Mouse (Mus musculus): ENCODE data around the gene Tldc1. TPM values are rescaled to one million over a fixed set of nuclear protein-coding genes. Genes with fewer than 3 reads are reported as not detected.

The Tldc1 gene
- polyA plus RNA-seq, 1 experiment from 2014 or later, result 9.5 TPM

DNA sequence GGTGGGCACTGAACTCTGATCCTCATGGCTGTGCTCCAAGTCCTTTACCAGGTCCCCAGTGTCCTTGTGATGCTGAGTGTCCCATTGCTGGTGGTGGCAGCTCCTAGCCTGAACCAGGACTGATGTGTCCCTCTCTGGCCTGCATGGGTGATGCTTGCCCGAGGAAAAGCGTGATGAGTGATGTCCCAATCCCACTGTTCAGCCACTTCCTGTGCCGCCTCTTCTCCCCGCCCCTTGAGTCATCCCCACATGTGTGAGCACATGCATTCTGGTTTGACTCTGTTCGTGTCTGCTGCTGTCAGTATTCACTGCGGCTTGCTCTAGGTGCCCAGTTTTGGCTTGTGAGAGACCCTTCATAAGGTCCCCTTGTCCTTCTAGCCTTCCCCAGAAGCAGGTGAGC lies 66.0 kb downstream of the Tldc1 start:
- ATAC-seq (replicated peaks; ENCODE audit: low FRiP score) (no peak), DNase-seq (ENCODE audit: low spot score) (no peak)
- Histone ChIP-seq H3K27ac (ENCODE audit: low read depth, low read length) (no peak overlapping the region), H3K4me3 (ENCODE audit: low read depth, low read length) (no peak overlapping the region), H3K27me3 (replicated peaks; ENCODE audit: control insufficient read depth, insufficient read depth, low read length) (no peaks in the 10 kb centered on the region; the same call in 1 of the 2 replicates), H3K4me2 (no peak overlapping the region), H3K4me1 (replicated peaks; ENCODE audit: control insufficient read depth, insufficient read depth, low read length) (peaks cover under 1% of the 10 kb centered on the region; the same call in 1 of the 2 replicates), H3K9me3 (ENCODE audit: control insufficient read depth, low read length) (no peaks in the 10 kb centered on the region), H3K36me3 (ENCODE audit: control insufficient read depth, insufficient read depth, low read length) (no peaks in the 10 kb centered on the region), H3K9ac (ENCODE audit: low read depth, low read length) (no peak overlapping the region)
- 60% methylated on average over 6 of the region's 6 CpGs for WGBS

Other genes with a start within 250 kb of the Tldc1 start
- 68.6 and 73.0 TPM in 2 replicates for gene Mbtps1, start 219.7 kb downstream of the Tldc1 start, polyA plus RNA-seq (2014; fragmentation: Nextera tagmentation; extraction: Ambion mirVana)
- gene Hsdl1, start 203.2 kb downstream of the Tldc1 start, polyA plus RNA-seq (2014; fragmentation: Nextera tagmentation; extraction: Ambion mirVana), result 40.4 and 42.2 TPM in 2 replicates
- 0.11 and 0.23 TPM in 2 replicates for gene Dnaaf1, start 203.2 kb downstream of the Tldc1 start, polyA plus RNA-seq (2014; fragmentation: Nextera tagmentation; extraction: Ambion mirVana)
- gene Taf1c, start 173.2 kb downstream of the Tldc1 start, polyA plus RNA-seq (2014; fragmentation: Nextera tagmentation; extraction: Ambion mirVana), result 13.9 and 16.5 TPM in 2 replicates
- gene Adad2, start 165.7 kb downstream of the Tldc1 start, polyA plus RNA-seq (2014; fragmentation: Nextera tagmentation; extraction: Ambion mirVana), result not detected in 2 replicates
- gene Kcng4, start 142.7 kb downstream of the Tldc1 start, polyA plus RNA-seq (2014; fragmentation: Nextera tagmentation; extraction: Ambion mirVana), result not detected in 2 replicates
- gene Wfdc1, start 112.1 kb downstream of the Tldc1 start, polyA plus RNA-seq (2014; fragmentation: Nextera tagmentation; extraction: Ambion mirVana), result 0.22 and 0.36 TPM in 2 replicates
- 0.40 and 0.51 TPM in 2 replicates for gene Atp2c2, start 78.4 kb downstream of the Tldc1 start, polyA plus RNA-seq (2014; fragmentation: Nextera tagmentation; extraction: Ambion mirVana)
- 132 and 155 TPM in 2 replicates for gene Cotl1, start 62.1 kb upstream of the Tldc1 start, polyA plus RNA-seq (2014; fragmentation: Nextera tagmentation; extraction: Ambion mirVana)
- 9.1 TPM in 2 replicates for gene Klhl36, start 83.8 kb upstream of the Tldc1 start, polyA plus RNA-seq (2014; fragmentation: Nextera tagmentation; extraction: Ambion mirVana)
- 175 and 190 TPM in 2 replicates for gene Usp10, start 131.9 kb upstream of the Tldc1 start, polyA plus RNA-seq (2014; fragmentation: Nextera tagmentation; extraction: Ambion mirVana)
- gene Gm20388, start 132.4 kb upstream of the Tldc1 start, polyA plus RNA-seq (2014; fragmentation: Nextera tagmentation; extraction: Ambion mirVana), result 1.4 and 5.3 TPM in 2 replicates
- gene Crispld2, start 214.0 kb upstream of the Tldc1 start, polyA plus RNA-seq (2014; fragmentation: Nextera tagmentation; extraction: Ambion mirVana), result 3.8 and 4.4 TPM in 2 replicates